Mouse (Mus musculus): ENCODE measurements around the gene Gm5678.

GRCm38 (mm10) chr16:93667976-93668375 lies 40.1 kb downstream of the Gm5678 start:
- TF ChIP-seq CTCF (IDR thresholded peaks at IDR 0.05; ENCODE audit: insufficient read depth, low read length) (no peak), POLR2A (IDR thresholded peaks at IDR 0.05; ENCODE audit: borderline replicate concordance, extremely low read depth, low read depth, low read length) (no peak)

Measured in lung, adult 2 months (tissue).